Mouse (Mus musculus) G1E (cell line): ENCODE measurements around the gene Nkiras1.

Source experiments
- CTCF ChIP-seq: IDR thresholded peaks from 2 replicates; pipeline ENCODE4 v1.5.1; 2012; ENCODE audit warnings: low read depth, low read length, inconsistent platforms, mixed read lengths
- GATA1 ChIP-seq: IDR thresholded peaks from 2 replicates; pipeline ENCODE4 v1.6.1; 2012; ENCODE audit warnings: borderline replicate concordance, low read length, inconsistent platforms, mixed read lengths
- GATA2 ChIP-seq: IDR thresholded peaks from 2 replicates; pipeline ENCODE4 v1.6.1; 2012; ENCODE audit warnings: low read depth, low read length, inconsistent platforms, borderline replicate concordance
- TAL1 ChIP-seq: conservative IDR thresholded peaks from 2 replicates; pipeline ENCODE4 v1.6.1; 2012; ENCODE audit warnings: low read depth, low read length, inconsistent platforms, mixed read lengths

DNA sequence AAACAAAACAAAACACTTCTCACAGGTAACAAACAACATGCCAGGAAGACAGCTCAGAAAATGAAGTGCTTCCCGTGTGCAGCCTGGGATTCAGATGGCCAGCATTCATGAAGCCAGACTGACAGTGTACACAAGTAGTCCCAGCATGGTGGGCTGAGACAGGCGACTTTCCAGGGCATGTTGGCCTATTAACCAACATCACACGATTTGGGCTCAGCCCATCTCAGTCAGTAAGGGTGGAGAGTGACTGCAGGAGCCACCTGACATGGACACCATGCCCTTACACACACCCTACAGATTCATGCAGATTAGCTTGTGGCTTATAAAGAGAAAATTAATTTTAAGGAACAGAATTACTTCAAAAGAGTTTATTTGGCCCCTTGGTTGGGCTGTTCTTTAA is 31.8 kb downstream of the Nkiras1 start:
- TF ChIP-seq CTCF (no peak), GATA1 (no peak), TAL1 (no peak), GATA2 (no peak)
